Mouse (Mus musculus) thymus, adult 18-20 months (tissue): Measurements from ENCODE around the gene Wipf3.

ENCODE experiments used
- DNase-seq, 2 experiments: peaks; one replicate each; pipeline ENCODE4 v3.0.0; 2022; ENCODE audit warnings: mixed read lengths in 2 of 2

The Wipf3 gene

GRCm38 (mm10) chr6:54538773-54539173 is 109.4 kb downstream of the Wipf3 start:
- DNase-seq, result no peak

DNA sequence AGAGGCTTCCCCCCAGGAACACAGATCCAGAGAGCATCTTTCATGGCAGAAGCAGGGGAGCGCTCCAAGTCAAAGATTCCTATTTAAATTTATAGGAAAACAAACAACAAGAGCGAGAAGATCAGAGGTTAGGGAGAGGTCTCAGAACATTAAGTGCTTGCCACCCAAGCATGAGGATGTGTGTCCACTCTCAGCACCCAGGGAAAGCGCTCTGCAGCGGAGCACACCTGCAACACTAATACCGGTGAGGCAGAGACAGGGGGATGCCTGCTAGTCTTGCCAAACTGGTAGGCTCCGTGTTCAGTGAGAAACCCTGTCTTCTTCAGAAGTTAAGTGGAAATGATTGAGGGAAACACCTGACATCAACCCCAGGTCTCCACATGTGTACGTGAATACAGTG is 110.0 kb downstream of the Wipf3 start:
- DNase-seq, result no peak

DNA sequence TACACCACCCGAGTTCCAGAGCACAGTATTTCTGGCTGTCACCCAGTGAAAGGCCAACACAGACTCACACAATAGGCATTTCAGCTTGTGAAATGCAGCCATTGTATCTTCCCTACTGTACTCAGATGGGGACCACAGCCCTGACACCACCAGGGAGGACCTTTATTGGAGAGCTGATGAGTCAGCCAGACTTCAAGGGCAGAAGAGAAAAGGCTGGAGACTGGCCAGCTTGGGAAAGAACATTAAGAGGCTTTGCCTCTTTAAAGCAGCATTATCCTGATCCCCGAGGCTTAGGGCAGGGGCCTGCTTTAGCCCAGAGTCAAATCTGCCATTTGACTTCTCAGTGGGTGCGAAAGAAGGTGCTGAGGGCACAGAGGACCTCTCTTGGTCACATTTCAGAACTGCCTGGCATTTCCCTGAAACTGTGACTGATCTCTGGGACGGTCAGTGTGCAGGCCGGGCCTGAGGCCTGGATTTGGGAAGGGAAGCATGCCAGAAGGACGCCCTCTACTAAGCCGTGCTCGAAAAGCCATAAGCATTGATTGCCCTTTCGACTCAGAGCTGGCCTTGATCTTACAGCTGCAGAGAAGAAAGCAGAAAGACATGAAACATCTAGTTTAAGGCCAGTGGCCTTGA is 111.0 kb downstream of the Wipf3 start:
- no peak for DNase-seq

DNA sequence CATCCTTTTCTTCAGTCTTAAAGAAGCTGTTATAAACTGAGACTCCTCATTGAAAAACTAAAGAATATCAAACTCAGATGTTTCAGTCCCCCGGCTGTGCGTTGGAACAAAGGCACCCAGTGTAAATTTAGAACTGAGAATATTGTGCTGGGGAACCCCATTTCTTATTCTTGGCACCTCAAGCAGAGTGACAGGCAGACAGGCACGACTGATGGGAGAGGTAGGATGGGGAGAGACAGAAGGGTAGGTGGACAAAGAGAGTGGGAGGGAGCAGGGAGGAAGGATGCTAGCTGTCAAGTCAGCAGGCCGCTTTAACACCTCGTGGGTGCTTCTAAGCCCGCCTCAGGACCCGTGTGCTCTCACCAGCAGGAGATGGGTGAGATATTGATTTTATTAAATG is 113.4 kb downstream of the Wipf3 start:
- no peak for DNase-seq

- no peak for DNase-seq
Observed at GRCm38 (mm10) chr6:54543646-54544045, 114.2 kb downstream of the Wipf3 start.

DNA sequence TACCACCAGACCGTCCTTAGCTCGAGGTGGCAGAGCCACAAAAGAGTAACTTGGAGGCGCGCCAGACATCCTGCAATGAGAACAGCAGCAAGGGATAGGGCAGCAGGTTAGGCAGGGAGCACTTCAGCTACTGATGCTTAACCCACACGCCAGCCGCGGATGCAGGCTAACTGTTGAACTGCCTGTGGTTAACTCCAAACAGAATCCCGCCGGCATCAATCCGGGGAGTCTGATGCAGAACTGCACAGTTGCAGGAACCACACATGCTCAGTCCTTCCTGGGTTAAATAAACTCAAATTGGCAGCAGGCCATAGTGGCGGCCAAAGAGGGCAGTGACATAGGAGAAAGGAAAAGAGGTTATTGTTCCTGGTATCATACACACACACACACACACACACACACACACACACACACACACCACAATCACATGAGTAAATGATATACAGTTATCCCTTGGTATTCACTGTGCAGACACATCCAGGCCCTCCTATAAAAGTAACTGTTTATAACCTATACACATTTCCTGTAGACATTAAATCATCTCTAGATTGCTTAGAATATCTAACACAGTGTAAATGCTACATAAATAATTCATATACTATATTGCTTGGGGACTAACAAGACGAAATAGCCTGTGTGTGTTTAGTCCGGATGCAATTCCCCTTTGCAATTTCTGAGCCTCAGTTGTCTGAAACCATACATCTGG is 119.1 kb downstream of the Wipf3 start:
- DNase-seq, result no peak

GRCm38 (mm10) chr6:54549311-54549710 is 119.9 kb downstream of the Wipf3 start:
- no peak for DNase-seq

DNA sequence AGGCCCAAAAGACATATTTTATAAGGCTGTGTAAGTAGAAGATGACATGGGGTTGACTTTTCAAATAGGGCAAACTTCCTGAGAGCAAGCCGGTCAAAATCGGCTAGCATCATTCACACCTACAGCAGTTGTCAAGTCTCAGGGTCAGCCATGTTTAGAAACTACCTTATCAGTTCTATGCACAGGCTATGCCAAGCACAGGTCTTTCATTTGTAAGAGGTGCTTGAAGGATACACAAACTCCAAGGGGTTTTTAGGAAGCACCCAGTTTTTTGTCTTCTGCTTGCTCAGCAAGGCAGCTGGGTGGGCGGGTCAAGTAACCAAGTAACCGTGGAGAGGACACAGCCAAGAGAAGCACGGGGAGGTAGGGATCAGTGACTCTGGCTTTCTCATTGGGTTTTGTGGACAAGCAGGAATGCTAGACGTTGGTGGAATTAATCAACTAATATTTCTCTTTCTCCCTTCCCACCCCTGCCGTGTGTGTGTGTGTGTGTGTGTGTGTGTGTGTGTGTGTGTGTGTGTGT is 121.5 kb downstream of the Wipf3 start:
- no peak for DNase-seq

- DNase-seq, result no peak
Observed at GRCm38 (mm10) chr6:54552721-54553413, 123.5 kb downstream of the Wipf3 start.
